Comparison of ENCODE assay signal across 9 mouse cellular contexts in the genomic region with DNA sequence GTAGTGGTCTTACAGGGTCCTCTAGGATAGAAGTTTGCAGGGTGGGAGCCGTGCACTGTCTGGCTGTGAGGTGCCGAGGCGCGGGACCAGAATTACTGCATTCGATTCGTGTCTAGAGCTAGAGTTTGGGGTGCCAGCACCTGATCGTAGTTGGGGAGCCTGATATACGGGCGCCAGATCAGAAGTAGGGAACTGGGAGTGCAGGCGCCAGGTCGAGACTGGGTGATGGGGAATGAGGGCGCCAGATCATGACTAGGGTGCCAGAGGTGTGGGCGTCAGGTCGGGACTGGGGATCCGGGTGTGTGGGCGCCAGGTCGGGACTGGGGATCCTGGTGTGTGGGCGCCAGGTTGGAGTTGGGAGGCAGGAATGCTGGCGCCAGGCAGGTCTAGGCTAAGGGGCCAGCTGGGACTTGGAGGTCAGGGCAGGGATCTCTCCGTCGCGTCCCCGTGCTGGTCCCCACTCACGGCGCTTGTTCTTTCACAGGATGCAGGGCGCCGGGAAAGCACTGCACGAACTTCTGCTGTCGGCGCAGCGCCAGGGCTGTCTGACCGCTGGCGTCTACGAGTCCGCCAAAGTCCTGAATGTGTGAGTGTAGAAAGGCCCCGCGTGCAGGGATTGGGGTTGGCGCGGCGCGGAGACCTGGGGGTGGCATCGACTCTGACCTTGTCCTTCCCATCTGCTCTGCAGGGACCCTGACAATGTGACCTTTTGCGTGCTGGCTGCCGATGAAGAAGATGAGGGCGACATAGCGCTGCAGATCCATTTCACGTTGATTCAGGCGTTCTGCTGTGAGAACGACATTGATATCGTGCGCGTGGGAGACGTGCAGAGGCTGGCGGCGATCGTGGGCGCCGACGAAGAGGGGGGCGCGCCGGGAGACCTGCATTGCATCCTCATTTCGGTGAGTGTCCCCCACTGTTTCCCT. TPM values are rescaled to one million over a fixed set of nuclear protein-coding genes. Genes with fewer than 3 reads are reported as not detected.
DNase-seq lines count a peak whose midpoint lies in the region; ATAC-seq and TF ChIP-seq lines count a peak whose summit lies in the region.
"Had no signal": no experiment of that assay in that cellular context is flagged by ENCODE, and none has a peak within 500 bp of the region (broad histone marks: within the 10 kb centered on the region; RNA-seq: fewer than 3 reads in every experiment).

No protein-coding gene starts in this region.

- H3K36me3 ChIP-seq in heart, embryonic 12.5 days = no peaks in the 10 kb centered on the region
- H3K36me3 ChIP-seq in kidney, postnatal 0 days (ENCODE audit: insufficient read depth, low read length) = no peaks in the 10 kb centered on the region
- no peaks in the 10 kb centered on the region for H3K36me3 ChIP-seq in liver, embryonic 12.5 days
- H3K36me3 ChIP-seq in stomach, embryonic 15.5 days = no peaks in the 10 kb centered on the region

- H3K4me3 ChIP-seq in embryonic fibroblast, embryonic 13.5 days (ENCODE audit: insufficient read depth, low read length) = peak overlapping the region; percentile 90
- peak overlapping the region; percentile 84 for H3K4me3 ChIP-seq in heart, embryonic 12.5 days
- H3K4me3 ChIP-seq in kidney, postnatal 0 days (replicated peaks; ENCODE audit: low read depth, low read length) = peak overlapping the region; percentile 53
- H3K4me3 ChIP-seq in liver, embryonic 12.5 days = peak overlapping the region; percentile 83
- peak overlapping the region; percentile 66 for H3K4me3 ChIP-seq in stomach, embryonic 15.5 days (replicated peaks)

- DNase-seq in 3134 (ENCODE audit: extremely low read depth, insufficient read length, low spot score) = peak; percentile 80
- peak; percentile 42 to 64 for DNase-seq in adrenal gland, postnatal 4 days (ENCODE audit: low spot score in 2 of 2)
- DNase-seq in kidney, postnatal 0 days (ENCODE audit: low spot score) = peak; percentile 77
- peak; percentile 71 for DNase-seq in neural tube, embryonic 10.5 days (ENCODE audit: extremely low spot score, low spot score)

- H3K27me3 ChIP-seq in heart, embryonic 12.5 days (replicated peaks) = peaks cover 4% of the 10 kb centered on the region; the same call in 1 of the 2 replicates
- no peaks in the 10 kb centered on the region for H3K27me3 ChIP-seq in kidney, postnatal 0 days (ENCODE audit: insufficient read depth, low read length)
- H3K27me3 ChIP-seq in liver, embryonic 12.5 days (replicated peaks) = peaks cover 10% of the 10 kb centered on the region
- no peaks in the 10 kb centered on the region for H3K27me3 ChIP-seq in stomach, embryonic 15.5 days (replicated peaks)
- H3K27me3 ChIP-seq: Patski had no signal

- TF ChIP-seq POLR2A in embryonic fibroblast, embryonic 13.5 days (IDR thresholded peaks at IDR 0.05; ENCODE audit: low read depth, low read length) = peak; percentile 78

- TF ChIP-seq CTCF in embryonic fibroblast, embryonic 13.5 days (IDR thresholded peaks at IDR 0.05; ENCODE audit: borderline replicate concordance, insufficient read depth, low read length) = no peak; the same call in 1 of the 2 replicates
- TF ChIP-seq CTCF in kidney, postnatal 0 days (IDR thresholded peaks at IDR 0.05; ENCODE audit: low read depth) = no peak

- no peaks in the 10 kb centered on the region for H3K9me3 ChIP-seq in heart, embryonic 12.5 days (replicated peaks)
- no peaks in the 10 kb centered on the region for H3K9me3 ChIP-seq in kidney, postnatal 0 days (replicated peaks; ENCODE audit: low read length)
- no peaks in the 10 kb centered on the region for H3K9me3 ChIP-seq in liver, embryonic 12.5 days (replicated peaks)
- no peaks in the 10 kb centered on the region for H3K9me3 ChIP-seq in stomach, embryonic 15.5 days

- H3K4me1 ChIP-seq in embryonic fibroblast, embryonic 13.5 days (ENCODE audit: control insufficient read depth, insufficient read depth, low read length) = peaks cover 9% of the 10 kb centered on the region
- H3K4me1 ChIP-seq in heart, embryonic 12.5 days (replicated peaks) = peaks cover 45% of the 10 kb centered on the region
- H3K4me1 ChIP-seq in kidney, postnatal 0 days (replicated peaks; ENCODE audit: insufficient read depth, low read length) = peaks cover 16% of the 10 kb centered on the region
- H3K4me1 ChIP-seq in liver, embryonic 12.5 days = peaks cover 81% of the 10 kb centered on the region
- peaks cover 33% of the 10 kb centered on the region for H3K4me1 ChIP-seq in stomach, embryonic 15.5 days

- WGBS in heart, embryonic 12.5 days = under 1% methylated on average over 63 of the region's 63 CpGs
- WGBS in kidney, postnatal 0 days = under 1% methylated on average over 63 of the region's 63 CpGs
- WGBS in liver, embryonic 12.5 days (ENCODE audit: insufficient replicate concordance) = under 1% methylated on average over 63 of the region's 63 CpGs
- under 1% methylated on average over 63 of the region's 63 CpGs for WGBS in stomach, embryonic 15.5 days

- H3K27ac ChIP-seq in embryonic fibroblast, embryonic 13.5 days (ENCODE audit: insufficient read depth, low read length) = peak overlapping the region; percentile 90
- peak overlapping the region; percentile 98 for H3K27ac ChIP-seq in heart, embryonic 12.5 days (ENCODE audit: poor library complexity, severe bottlenecking)
- peak overlapping the region; percentile 85 for H3K27ac ChIP-seq in kidney, postnatal 0 days
- H3K27ac ChIP-seq in liver, embryonic 12.5 days = peak overlapping the region; percentile 97
- H3K27ac ChIP-seq in stomach, embryonic 15.5 days = peak overlapping the region; percentile 89

- H3K4me2 ChIP-seq in heart, embryonic 12.5 days = peak overlapping the region; percentile 88
- peak overlapping the region; percentile 96 for H3K4me2 ChIP-seq in kidney, postnatal 0 days (ENCODE audit: low read length)
- peak overlapping the region; percentile 99 for H3K4me2 ChIP-seq in liver, embryonic 12.5 days
- peak overlapping the region; percentile 99 for H3K4me2 ChIP-seq in stomach, embryonic 15.5 days

- peak overlapping the region; percentile 88 for H3K9ac ChIP-seq in heart, embryonic 12.5 days
- peak overlapping the region; percentile 73 for H3K9ac ChIP-seq in kidney, postnatal 0 days (ENCODE audit: low read depth, low read length)
- H3K9ac ChIP-seq in liver, embryonic 12.5 days = peak overlapping the region; percentile 89
- peak overlapping the region; percentile 55 for H3K9ac ChIP-seq in stomach, embryonic 15.5 days

- peak; percentile 12 for ATAC-seq in heart, embryonic 12.5 days (ENCODE audit: insufficient number of reproducible peaks, low FRiP score)
- ATAC-seq in kidney, postnatal 0 days (replicated peaks; ENCODE audit: low FRiP score, low read depth) = no peak; the same call in none of the 2 replicates
- peak; percentile 26 for ATAC-seq in liver, embryonic 12.5 days
- ATAC-seq in stomach, embryonic 15.5 days (ENCODE audit: insufficient read depth, low FRiP score, low read depth) = peak; percentile 3; the same call in 1 of the 2 replicates

RNA-seq across cellular contexts. Expression of a gene that starts 0.7 kb away (rescaled TPM):
- 10 to 100 TPM; 22.9 to 25.0 TPM for total RNA-seq in adrenal gland, postnatal 4 days (2021)
- polyA plus RNA-seq in embryonic fibroblast, embryonic 13.5 days (2011; ENCODE audit: insufficient read length, low read depth, missing spikeins) = 66.9 and 101 TPM in 2 replicates
- polyA plus RNA-seq in heart, embryonic 12.5 days (2016; fragmentation: Nextera tagmentation; extraction: Ambion mirVana) = 58.9 and 64.4 TPM in 2 replicates
- 58.0 and 60.1 TPM in 2 replicates for polyA plus RNA-seq in kidney, postnatal 0 days (2015; fragmentation: Nextera tagmentation; extraction: Ambion mirVana)
- 22.2 and 23.3 TPM in 2 replicates for polyA plus RNA-seq in liver, embryonic 12.5 days (2016; fragmentation: Nextera tagmentation; extraction: Ambion mirVana)
- polyA plus RNA-seq in stomach, embryonic 15.5 days (2015; fragmentation: Nextera tagmentation; extraction: Ambion mirVana) = 36.2 and 39.0 TPM in 2 replicates

RNA-seq across cellular contexts. Expression of a gene that starts 53.6 kb away (rescaled TPM):
- total RNA-seq in adrenal gland, postnatal 4 days (2021) = 10 to 100 TPM; 22.0 to 30.9 TPM
- polyA plus RNA-seq in embryonic fibroblast, embryonic 13.5 days (2011; ENCODE audit: insufficient read length, low read depth, missing spikeins) = 0.77 and 3.1 TPM in 2 replicates
- 17.3 and 17.4 TPM in 2 replicates for polyA plus RNA-seq in heart, embryonic 12.5 days (2016; fragmentation: Nextera tagmentation; extraction: Ambion mirVana)
- 23.8 and 24.6 TPM in 2 replicates for polyA plus RNA-seq in kidney, postnatal 0 days (2015; fragmentation: Nextera tagmentation; extraction: Ambion mirVana)
- 10.8 TPM in 2 replicates for polyA plus RNA-seq in liver, embryonic 12.5 days (2016; fragmentation: Nextera tagmentation; extraction: Ambion mirVana)
- polyA plus RNA-seq in stomach, embryonic 15.5 days (2015; fragmentation: Nextera tagmentation; extraction: Ambion mirVana) = 8.4 and 10.2 TPM in 2 replicates
